Mouse (Mus musculus): ENCODE data around the gene LTO1.

GRCm38 (mm10) chr7:144914296-144914947, 478 bp upstream of the LTO1 start:
- TF ChIP-seq CTCF (IDR thresholded peaks at IDR 0.05) (peak; percentile 47), EP300 (IDR thresholded peaks at IDR 0.05) (peak; percentile 50)
